Mouse (Mus musculus): ENCODE data around the gene Serpinc1. TPM values are rescaled to one million over a fixed set of nuclear protein-coding genes. Genes with fewer than 3 reads are reported as not detected.

Serpinc1 gene
- 1.7 and 1.9 TPM in 2 replicates for polyA plus RNA-seq (2014; fragmentation: Nextera tagmentation; extraction: Ambion mirVana)

DNA sequence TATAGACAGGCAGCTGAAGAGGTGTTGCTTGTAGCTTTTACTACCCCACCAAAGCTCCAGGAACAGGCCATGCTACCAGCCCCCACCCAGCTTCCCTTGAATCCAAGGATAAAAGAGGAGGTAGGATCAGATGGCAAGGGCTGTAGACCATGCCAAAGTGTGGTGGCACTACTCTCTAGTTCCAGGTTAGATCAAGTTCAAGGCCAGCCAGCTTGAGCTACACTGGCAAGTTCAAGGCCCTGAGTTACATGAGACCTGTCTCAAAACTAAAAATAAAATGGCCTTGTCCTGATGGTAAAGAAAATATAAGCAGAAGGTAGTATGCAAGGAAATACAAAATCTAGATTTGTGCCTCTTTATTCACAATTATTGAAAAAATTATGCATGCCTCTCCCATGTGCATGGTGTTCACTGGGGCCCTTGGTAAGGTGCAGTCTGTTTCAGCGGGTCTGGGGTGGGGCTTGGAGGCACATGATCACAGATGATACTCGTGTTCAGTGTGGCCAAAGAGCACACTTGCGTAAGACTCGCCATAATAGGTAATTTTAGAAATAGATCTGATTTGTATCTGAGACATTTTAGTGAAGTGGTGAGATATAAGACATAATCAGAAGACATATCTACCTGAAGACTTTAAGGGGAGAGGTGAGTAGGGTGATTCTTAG is at the start of gene Serpinc1:
TSS of gene Serpinc1 (plus strand) at position 515 of the 665 bp plus-strand sequence.
- Histone ChIP-seq H3K36me3 (replicated peaks; ENCODE audit: control insufficient read depth, insufficient read depth, low read depth, low read length) (no peaks in the 10 kb centered on the region), H3K4me1 (ENCODE audit: control insufficient read depth, insufficient read depth, low read length) (no peaks in the 10 kb centered on the region), H3K4me3 (ENCODE audit: low read depth, low read length) (no peak within 1 kb of the TSS), H3K4me2 (ENCODE audit: low read depth, low read length) (no peak within 1 kb of the TSS), H3K27ac (replicated peaks; ENCODE audit: low read depth, low read length) (no peak within 1 kb of the TSS), H3K9me3 (replicated peaks; ENCODE audit: control insufficient read depth, low read length) (no peaks in the 10 kb centered on the region), H3K9ac (replicated peaks; ENCODE audit: low read length) (no peak within 1 kb of the TSS), H3K27me3 (ENCODE audit: control insufficient read depth, insufficient read depth, low read length) (no peaks in the 10 kb centered on the region)
- ATAC-seq (replicated peaks; ENCODE audit: insufficient number of reproducible peaks, low FRiP score, low TSS enrichment, low read depth) (no peak), DNase-seq (ENCODE audit: low spot score) (no peak)
- WGBS: 88% methylated on average over 4 of the region's 4 CpGs

DNA sequence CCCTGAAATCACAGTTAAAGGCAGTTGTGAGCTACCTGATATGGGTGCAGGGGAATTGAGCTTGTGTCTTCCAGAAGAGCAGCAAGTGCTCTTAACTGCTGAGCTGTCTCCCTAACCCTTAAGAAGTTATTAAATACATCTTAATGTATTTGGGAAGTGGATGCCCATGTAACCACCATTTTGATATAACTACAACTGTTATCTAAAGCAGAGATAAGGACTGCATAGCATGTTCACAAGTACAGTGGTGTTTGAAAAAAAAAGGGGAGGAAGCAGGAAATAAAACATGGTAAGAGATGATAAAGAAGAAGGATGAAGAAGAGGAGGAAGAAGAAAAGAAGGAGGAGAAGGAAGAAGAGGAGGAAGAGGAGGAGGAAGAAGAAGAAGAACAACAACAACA is 47.1 kb upstream of the Serpinc1 start:
- Histone ChIP-seq H3K4me3 (ENCODE audit: low read depth, low read length) (no peak overlapping the region), H3K27ac (replicated peaks; ENCODE audit: low read depth, low read length) (no peak overlapping the region), H3K4me2 (ENCODE audit: low read depth, low read length) (no peak overlapping the region), H3K36me3 (replicated peaks; ENCODE audit: control insufficient read depth, insufficient read depth, low read depth, low read length) (peaks cover 2% of the 10 kb centered on the region; the same call in 1 of the 2 replicates), H3K9me3 (replicated peaks; ENCODE audit: control insufficient read depth, low read length) (no peaks in the 10 kb centered on the region), H3K4me1 (ENCODE audit: control insufficient read depth, insufficient read depth, low read length) (no peaks in the 10 kb centered on the region), H3K9ac (replicated peaks; ENCODE audit: low read length) (no peak overlapping the region), H3K27me3 (ENCODE audit: control insufficient read depth, insufficient read depth, low read length) (no peaks in the 10 kb centered on the region)
- no peak for DNase-seq (ENCODE audit: low spot score)
- no peak for ATAC-seq (replicated peaks; ENCODE audit: insufficient number of reproducible peaks, low FRiP score, low TSS enrichment, low read depth)

DNA sequence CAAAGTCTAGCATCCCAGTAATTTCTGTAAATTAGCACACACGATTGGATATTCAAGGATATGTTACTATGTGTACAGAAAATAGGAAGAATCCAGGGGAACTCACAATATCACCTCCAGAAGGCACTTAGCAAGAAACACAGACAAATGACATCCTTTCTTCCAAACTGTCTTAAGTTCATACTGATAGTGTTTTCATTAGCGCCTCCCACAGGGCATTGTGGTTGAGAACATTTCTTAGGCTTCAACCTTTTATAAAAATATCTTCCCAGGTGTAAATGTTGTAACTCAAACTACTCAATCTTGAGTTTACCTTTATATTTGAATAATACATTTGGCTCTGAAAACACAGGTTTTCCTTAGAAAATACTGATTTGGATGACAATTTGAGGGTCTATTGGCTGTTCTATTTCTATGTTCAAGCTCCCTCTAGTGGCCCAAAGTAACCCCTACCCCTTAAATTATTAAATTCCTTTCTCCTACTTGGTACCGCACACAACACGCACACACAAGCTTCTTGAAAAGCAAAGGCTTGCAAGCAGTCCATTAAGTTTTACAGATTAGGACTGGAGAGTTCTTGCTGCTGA is 44.4 kb upstream of the Serpinc1 start:
- Histone ChIP-seq H3K27me3 (ENCODE audit: control insufficient read depth, insufficient read depth, low read length) (no peaks in the 10 kb centered on the region), H3K9me3 (replicated peaks; ENCODE audit: control insufficient read depth, low read length) (no peaks in the 10 kb centered on the region), H3K4me3 (ENCODE audit: low read depth, low read length) (no peak overlapping the region), H3K4me2 (ENCODE audit: low read depth, low read length) (no peak overlapping the region), H3K4me1 (ENCODE audit: control insufficient read depth, insufficient read depth, low read length) (no peaks in the 10 kb centered on the region), H3K36me3 (replicated peaks; ENCODE audit: control insufficient read depth, insufficient read depth, low read depth, low read length) (peaks cover 2% of the 10 kb centered on the region; the same call in 1 of the 2 replicates), H3K9ac (replicated peaks; ENCODE audit: low read length) (no peak overlapping the region), H3K27ac (replicated peaks; ENCODE audit: low read depth, low read length) (no peak overlapping the region)
- ATAC-seq (replicated peaks; ENCODE audit: insufficient number of reproducible peaks, low FRiP score, low TSS enrichment, low read depth): no peak
- peak; percentile 75 for DNase-seq (ENCODE audit: low spot score)
- WGBS: 76% methylated on average over 4 of the region's 4 CpGs

DNA sequence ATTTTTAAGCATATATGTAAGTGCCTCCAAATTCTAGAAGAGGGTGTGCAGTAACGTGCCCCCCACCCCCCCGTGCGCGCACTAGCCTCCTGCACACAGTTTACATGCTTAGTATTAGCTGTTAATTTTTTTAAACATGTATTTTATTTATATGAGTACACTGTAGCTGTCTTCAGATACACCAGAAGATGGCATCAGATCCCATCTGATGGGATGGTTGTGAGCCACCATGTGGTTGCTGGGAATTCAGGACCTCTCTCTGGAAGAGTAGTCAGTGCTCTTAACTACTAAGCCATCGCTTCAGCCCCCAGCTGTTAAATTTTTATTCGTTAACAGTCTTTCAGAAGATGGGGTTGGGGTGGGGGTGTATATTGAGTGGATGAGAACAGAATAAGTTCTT is 42.8 kb upstream of the Serpinc1 start:
- Histone ChIP-seq H3K9me3 (replicated peaks; ENCODE audit: control insufficient read depth, low read length) (no peaks in the 10 kb centered on the region), H3K36me3 (replicated peaks; ENCODE audit: control insufficient read depth, insufficient read depth, low read depth, low read length) (no peaks in the 10 kb centered on the region; the same call in 1 of the 2 replicates), H3K4me3 (ENCODE audit: low read depth, low read length) (no peak overlapping the region), H3K9ac (replicated peaks; ENCODE audit: low read length) (no peak overlapping the region), H3K27me3 (ENCODE audit: control insufficient read depth, insufficient read depth, low read length) (no peaks in the 10 kb centered on the region), H3K27ac (replicated peaks; ENCODE audit: low read depth, low read length) (no peak overlapping the region), H3K4me1 (ENCODE audit: control insufficient read depth, insufficient read depth, low read length) (no peaks in the 10 kb centered on the region), H3K4me2 (ENCODE audit: low read depth, low read length) (no peak overlapping the region)
- DNase-seq (ENCODE audit: low spot score): no peak
- 91% methylated on average over 6 of the region's 6 CpGs for WGBS
- ATAC-seq (replicated peaks; ENCODE audit: insufficient number of reproducible peaks, low FRiP score, low TSS enrichment, low read depth): no peak

DNA sequence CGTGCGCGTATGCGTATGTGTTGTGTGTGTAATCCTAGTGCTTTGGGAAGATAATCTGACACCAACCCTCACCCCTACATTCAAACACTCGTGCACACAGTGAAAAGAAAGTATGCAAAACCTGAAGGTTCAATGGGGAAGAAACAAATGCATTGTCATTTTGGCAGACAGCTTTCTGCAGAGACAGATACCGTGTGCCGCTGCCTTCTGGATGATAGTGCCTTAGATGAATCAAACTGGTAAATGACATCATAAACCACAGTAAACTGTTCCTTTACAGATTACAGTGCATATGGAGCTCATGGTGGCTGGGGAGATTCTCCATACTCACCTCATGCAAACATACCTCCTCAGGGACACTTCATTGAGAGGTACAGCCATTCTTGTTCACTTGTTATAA is 15.2 kb upstream of the Serpinc1 start:
- Histone ChIP-seq H3K36me3 (replicated peaks; ENCODE audit: control insufficient read depth, insufficient read depth, low read depth, low read length) (peaks cover 5% of the 10 kb centered on the region), H3K27ac (replicated peaks; ENCODE audit: low read depth, low read length) (no peak overlapping the region)
- 93% methylated on average over 7 of the region's 7 CpGs for WGBS

DNA sequence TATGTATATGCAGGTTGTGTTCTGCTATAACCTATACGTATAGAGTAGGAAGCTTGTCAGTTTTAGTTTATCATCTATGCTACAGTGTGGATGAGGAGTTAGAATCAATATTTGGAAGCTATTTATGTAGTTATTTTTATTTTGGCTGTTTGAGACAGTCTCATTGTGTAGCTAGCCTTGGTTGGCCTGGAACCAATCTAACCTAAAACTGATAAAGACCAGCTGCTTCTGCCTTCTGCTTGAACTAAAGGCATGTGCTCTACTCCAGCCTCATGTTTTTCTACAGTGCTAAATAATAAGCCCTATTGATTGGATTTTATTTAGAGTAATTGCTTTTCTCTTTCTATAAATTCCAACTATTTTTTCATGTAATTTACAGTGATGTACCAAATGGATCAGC is 11.1 kb upstream of the Serpinc1 start:
- ATAC-seq (replicated peaks; ENCODE audit: insufficient number of reproducible peaks, low FRiP score, low TSS enrichment, low read depth): no peak
- Histone ChIP-seq H3K9ac (replicated peaks; ENCODE audit: low read length) (no peak overlapping the region), H3K4me2 (ENCODE audit: low read depth, low read length) (no peak overlapping the region), H3K27ac (replicated peaks; ENCODE audit: low read depth, low read length) (no peak overlapping the region), H3K36me3 (replicated peaks; ENCODE audit: control insufficient read depth, insufficient read depth, low read depth, low read length) (peaks cover 5% of the 10 kb centered on the region), H3K4me1 (ENCODE audit: control insufficient read depth, insufficient read depth, low read length) (no peaks in the 10 kb centered on the region), H3K9me3 (replicated peaks; ENCODE audit: control insufficient read depth, low read length) (no peaks in the 10 kb centered on the region), H3K27me3 (ENCODE audit: control insufficient read depth, insufficient read depth, low read length) (no peaks in the 10 kb centered on the region), H3K4me3 (ENCODE audit: low read depth, low read length) (no peak overlapping the region)
- 89% methylated on average over 1 of the region's 1 CpGs for whole genome bisulfite sequencing
- DNase-seq (ENCODE audit: low spot score): no peak

More for the DNA sequence above, 15.2 kb upstream of the Serpinc1 start:
- no peak overlapping the region for H3K4me3 ChIP-seq (ENCODE audit: low read depth, low read length)
- ATAC-seq (replicated peaks; ENCODE audit: insufficient number of reproducible peaks, low FRiP score, low TSS enrichment, low read depth) (no peak), DNase-seq (ENCODE audit: low spot score) (no peak)
- no peaks in the 10 kb centered on the region for H3K9me3 ChIP-seq (replicated peaks; ENCODE audit: control insufficient read depth, low read length)
- H3K4me2 ChIP-seq (ENCODE audit: low read depth, low read length): no peak overlapping the region
- no peaks in the 10 kb centered on the region for H3K27me3 ChIP-seq (ENCODE audit: control insufficient read depth, insufficient read depth, low read length)
- H3K4me1 ChIP-seq (ENCODE audit: control insufficient read depth, insufficient read depth, low read length): no peaks in the 10 kb centered on the region
- no peak overlapping the region for H3K9ac ChIP-seq (replicated peaks; ENCODE audit: low read length)

DNA sequence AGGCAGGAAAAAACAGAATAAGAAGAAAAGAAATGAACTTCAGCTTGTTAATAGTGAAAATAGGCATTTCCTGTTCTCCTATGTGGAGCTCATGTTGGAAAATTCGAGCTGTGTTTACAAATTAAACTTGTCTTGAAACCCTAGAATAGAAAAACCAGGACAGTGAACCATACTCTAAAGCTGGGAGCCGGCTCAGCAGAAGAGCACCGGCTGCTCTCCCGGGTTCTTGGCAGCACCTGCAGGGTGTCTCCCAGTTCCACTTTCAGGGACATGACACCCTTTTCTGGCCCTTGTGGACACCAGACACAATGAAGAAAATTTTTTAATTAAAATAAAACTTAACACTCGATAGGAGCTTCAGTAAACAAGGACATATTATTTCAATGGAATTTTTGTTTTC is 9.7 kb upstream of the Serpinc1 start:
- no peaks in the 10 kb centered on the region for H3K4me1 ChIP-seq (ENCODE audit: control insufficient read depth, insufficient read depth, low read length)
- DNase-seq (ENCODE audit: low spot score): no peak
- no peaks in the 10 kb centered on the region for H3K27me3 ChIP-seq (ENCODE audit: control insufficient read depth, insufficient read depth, low read length)
- H3K4me3 ChIP-seq (ENCODE audit: low read depth, low read length): no peak overlapping the region
- H3K27ac ChIP-seq (replicated peaks; ENCODE audit: low read depth, low read length): no peak overlapping the region
- H3K9me3 ChIP-seq (replicated peaks; ENCODE audit: control insufficient read depth, low read length): no peaks in the 10 kb centered on the region
- ATAC-seq (replicated peaks; ENCODE audit: insufficient number of reproducible peaks, low FRiP score, low TSS enrichment, low read depth): no peak
- no peak overlapping the region for H3K4me2 ChIP-seq (ENCODE audit: low read depth, low read length)
- H3K36me3 ChIP-seq (replicated peaks; ENCODE audit: control insufficient read depth, insufficient read depth, low read depth, low read length): peaks cover 4% of the 10 kb centered on the region
- no peak overlapping the region for H3K9ac ChIP-seq (replicated peaks; ENCODE audit: low read length)
- whole genome bisulfite sequencing: 86% methylated on average over 5 of the region's 5 CpGs

DNA sequence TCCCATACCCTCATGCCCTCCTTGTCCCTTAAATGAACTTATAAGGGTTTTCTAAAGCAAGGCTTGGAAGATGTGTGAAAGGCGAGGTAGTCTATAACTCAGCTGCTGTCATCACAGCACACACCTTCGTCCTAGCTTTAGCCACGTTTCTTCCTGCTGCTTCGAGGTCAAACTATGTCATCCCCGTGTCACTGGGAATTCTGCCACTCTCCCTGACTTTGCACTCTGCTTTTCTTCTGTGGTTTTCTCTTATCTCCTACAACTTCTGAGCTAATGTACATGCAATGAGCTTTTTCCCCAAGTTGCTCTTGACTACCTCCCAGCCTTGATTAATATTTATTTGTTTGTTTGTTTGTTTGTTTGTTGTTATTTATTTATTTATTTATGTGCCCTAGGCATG is 1.6 kb downstream of the Serpinc1 start:
- Histone ChIP-seq H3K36me3 (replicated peaks; ENCODE audit: control insufficient read depth, insufficient read depth, low read depth, low read length) (no peaks in the 10 kb centered on the region), H3K27me3 (ENCODE audit: control insufficient read depth, insufficient read depth, low read length) (no peaks in the 10 kb centered on the region), H3K4me1 (ENCODE audit: control insufficient read depth, insufficient read depth, low read length) (no peaks in the 10 kb centered on the region), H3K4me3 (ENCODE audit: low read depth, low read length) (no peak overlapping the region), H3K27ac (replicated peaks; ENCODE audit: low read depth, low read length) (no peak overlapping the region), H3K4me2 (ENCODE audit: low read depth, low read length) (no peak overlapping the region), H3K9ac (replicated peaks; ENCODE audit: low read length) (no peak overlapping the region), H3K9me3 (replicated peaks; ENCODE audit: control insufficient read depth, low read length) (no peaks in the 10 kb centered on the region)
- 81% methylated on average over 5 of the region's 5 CpGs for WGBS
- DNase-seq (ENCODE audit: low spot score): no peak
- ATAC-seq (replicated peaks; ENCODE audit: insufficient number of reproducible peaks, low FRiP score, low TSS enrichment, low read depth): no peak
